ENCODE assay signal across 23 mouse cellular contexts in genomic region chr15:85693115-85693514, GRCm38 (mm10). TPM values are rescaled to one million over a fixed set of nuclear protein-coding genes. Genes with fewer than 3 reads are reported as not detected.
A peak's percentile ranks its signal among the peaks of the same experiment; 100 is the strongest.
DNase-seq lines count a peak whose midpoint lies in the region; ATAC-seq and TF ChIP-seq lines count a peak whose summit lies in the region.
"Had no signal": no experiment of that assay in that cellular context is flagged by ENCODE, and none has a peak within 500 bp of the region (broad histone marks: within the 10 kb centered on the region; RNA-seq: fewer than 3 reads in every experiment).

No protein-coding gene starts in this region.

- 88% methylated on average over 3 of the region's 3 CpGs for WGBS in kidney, embryonic 16.5 days

- intact Hi-C loops in gastrocnemius, adult 2 months (cut with DNase I), result no loop called here
- intact Hi-C loops in gastrocnemius, postnatal 14 days (cut with DNase I; ENCODE audit: low total_unique reads), result no loop called here

- peak; percentile 6 for TF ChIP-seq POLR2A in myocyte (IDR thresholded peaks at IDR 0.05; ENCODE audit: insufficient read length, low read depth)

- DNase-seq in gastrocnemius, adult 2 months, result no peak
- DNase-seq in gastrocnemius, postnatal 14 days, result no peak
- DNase-seq in kidney, postnatal 14 days, result peak; percentile 35
- DNase-seq in thymus, postnatal 10 days (ENCODE audit: low spot score in 2 of 2), result no peak
- DNase-seq: adrenal gland, adult 8-10 months; adrenal gland, postnatal 36 days; cerebellum, adult 11 months; cerebellum, adult 2 months; cerebellum, postnatal 25 days; gastrocnemius, postnatal 25 days; heart, adult 18-20 months had no signal

- no peak overlapping the region for H3K9ac ChIP-seq in kidney, embryonic 16.5 days (replicated peaks; ENCODE audit: low read length)
- H3K9ac ChIP-seq: forebrain, embryonic 13.5 days; hindbrain, embryonic 12.5 days; hindbrain, embryonic 15.5 days had no signal

- no peaks in the 10 kb centered on the region for H3K27me3 ChIP-seq in kidney, embryonic 16.5 days (ENCODE audit: insufficient read depth, low read length)
- H3K27me3 ChIP-seq in myocyte (ENCODE audit: control insufficient read depth, insufficient read depth, insufficient read length), result no peaks in the 10 kb centered on the region
- H3K27me3 ChIP-seq: forebrain, embryonic 13.5 days; hindbrain, embryonic 15.5 days had no signal

- peaks cover 96% of the 10 kb centered on the region for H3K79me2 ChIP-seq in myocyte (ENCODE audit: control insufficient read depth, insufficient read depth)

- ATAC-seq in kidney, embryonic 16.5 days (ENCODE audit: low FRiP score, low TSS enrichment), result no peak
- ATAC-seq: CD4-positive, CD25-positive, alpha-beta regulatory T cell, adult 4 months; forebrain, embryonic 13.5 days; forebrain, embryonic 16.5 days had no signal

- no peak overlapping the region for H3K4me2 ChIP-seq in kidney, embryonic 16.5 days (replicated peaks; ENCODE audit: low read depth, low read length)
- no peak overlapping the region for H3K4me2 ChIP-seq in myocyte (ENCODE audit: low read depth)
- H3K4me2 ChIP-seq: forebrain, embryonic 13.5 days; heart, embryonic 11.5 days; hindbrain, embryonic 12.5 days; hindbrain, embryonic 15.5 days had no signal

- no peak overlapping the region for H3ac ChIP-seq in myocyte (ENCODE audit: control insufficient read depth, insufficient read length)

- no peaks in the 10 kb centered on the region for H3K9me3 ChIP-seq in kidney, embryonic 16.5 days (ENCODE audit: low read length)
- H3K9me3 ChIP-seq: forebrain, embryonic 10.5 days; forebrain, embryonic 13.5 days; hindbrain, embryonic 12.5 days; hindbrain, embryonic 15.5 days had no signal

- peaks cover 71% of the 10 kb centered on the region for H3K36me3 ChIP-seq in kidney, embryonic 16.5 days (ENCODE audit: insufficient read depth, low read length)
- H3K36me3 ChIP-seq in myocyte (ENCODE audit: control insufficient read depth, insufficient read depth), result peaks cover 93% of the 10 kb centered on the region
- H3K36me3 ChIP-seq: forebrain, embryonic 10.5 days had no signal

- no peak overlapping the region for H3K4me3 ChIP-seq in gastrocnemius, adult 2 months
- no peak overlapping the region for H3K4me3 ChIP-seq in kidney, embryonic 16.5 days (ENCODE audit: low read length)
- no peak overlapping the region for H3K4me3 ChIP-seq in brown adipose tissue, adult 24 weeks (ENCODE audit: insufficient read depth, low read depth, low read length)
- H3K4me3 ChIP-seq in myocyte, result no peak overlapping the region
- H3K4me3 ChIP-seq: forebrain, embryonic 10.5 days; forebrain, embryonic 13.5 days; hindbrain, embryonic 12.5 days; hindbrain, embryonic 15.5 days had no signal

- H3K4me1 ChIP-seq in kidney, embryonic 16.5 days (ENCODE audit: insufficient read depth, low read length), result no peaks in the 10 kb centered on the region
- peaks cover 20% of the 10 kb centered on the region for H3K4me1 ChIP-seq in brown adipose tissue, adult 24 weeks (ENCODE audit: control insufficient read depth, insufficient read depth, insufficient read length, low read length)
- H3K4me1 ChIP-seq: forebrain, embryonic 10.5 days had no signal

- no peak for TF ChIP-seq CTCF in gastrocnemius, adult 2 months (IDR thresholded peaks at IDR 0.05)

- peak overlapping the region; percentile 66; the same call in 1 of the 2 replicates for H3K27ac ChIP-seq in gastrocnemius, adult 2 months
- no peak overlapping the region for H3K27ac ChIP-seq in kidney, embryonic 16.5 days (ENCODE audit: low read length)
- H3K27ac ChIP-seq in brown adipose tissue, adult 24 weeks (replicated peaks; ENCODE audit: low read depth, low read length), result peak overlapping the region; percentile 29
- H3K27ac ChIP-seq: forebrain, embryonic 10.5 days; forebrain, embryonic 13.5 days; hindbrain, embryonic 12.5 days; hindbrain, embryonic 15.5 days had no signal

TF ChIP-seq in myocyte, 11 proteins besides CTCF, POLR2A, EP300 and RAD21:
- TF ChIP-seq USF1 (IDR thresholded peaks at IDR 0.05; ENCODE audit: low read depth), result no peak
- TF ChIP-seq SRF (IDR thresholded peaks at IDR 0.05; ENCODE audit: control insufficient read depth, insufficient read length, low read depth), result no peak
- no peak for TF ChIP-seq E2F4 (IDR thresholded peaks at IDR 0.05; ENCODE audit: insufficient read depth)
- peak; percentile 36 for TF ChIP-seq POLR2AphosphoS2 (IDR thresholded peaks at IDR 0.05; ENCODE audit: insufficient read length, low read depth)
- TF ChIP-seq MYOG (IDR thresholded peaks at IDR 0.05; ENCODE audit: control insufficient read depth in 1 of 3, insufficient read depth in 1 of 3, insufficient read length in 2 of 3, low read depth in 2 of 3), result no peak
- TF ChIP-seq TCF3 (IDR thresholded peaks at IDR 0.05; ENCODE audit: insufficient read length, low read depth), result no peak

RNA-seq across cellular contexts. Expression of gene Ppara, which starts 41.7 kb away (rescaled TPM):
- 10 to 100 TPM; 15.4 to 47.2 TPM for total RNA-seq in gastrocnemius, adult 2 months (2021)
- total RNA-seq in gastrocnemius, postnatal 14 days (2021), result 10 to 100 TPM in 1 of 2 experiments, 1 to 10 TPM in 1; 6.3 to 16.3 TPM
- polyA plus RNA-seq in kidney, embryonic 16.5 days (2015; fragmentation: Nextera tagmentation; extraction: Ambion mirVana), result 5.1 and 5.9 TPM in 2 replicates
- 53.5 and 108 TPM in 2 replicates for polyA plus RNA-seq in brown adipose tissue, adult 24 weeks (2012; ENCODE audit: insufficient read depth, insufficient read length, missing spikeins)
- polyA plus RNA-seq in myocyte (2012; fragmentation: generic; extraction: Trizol), result 0.12 TPM
- total RNA-seq: common myeloid progenitor, adult 5-6 weeks; hematopoietic stem cell, adult 5-6 weeks had no signal
